Mouse (Mus musculus) embryo, embryonic 11.5 days (tissue): ENCODE data around the gene Vps29.

Source experiments
- DNase-seq: peaks from one replicate; pipeline ENCODE4 v3.0.0-alpha.2; 2012; ENCODE audit warnings: low read depth, low spot score

The Vps29 gene

DNA sequence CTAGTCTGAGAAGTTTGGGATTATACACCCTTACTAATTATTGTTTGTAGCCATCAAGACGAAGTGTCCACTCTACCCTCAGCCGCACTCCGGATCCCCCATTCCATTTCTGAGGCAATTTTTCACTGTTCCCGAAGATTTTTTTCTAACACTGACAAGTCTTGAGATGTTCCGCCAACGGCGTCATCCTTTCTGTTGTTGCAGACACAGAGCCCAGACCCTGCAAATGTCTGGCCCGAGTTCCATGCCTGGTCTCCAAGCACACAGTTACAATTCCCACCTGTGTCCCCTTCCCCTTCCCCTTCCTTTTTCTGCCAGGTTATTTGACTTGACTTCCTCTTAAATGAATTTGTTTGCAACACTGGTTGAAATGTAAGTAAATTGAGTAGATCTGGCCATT lies 45.7 kb downstream of the Vps29 start:
- no peak for DNase-seq

DNA sequence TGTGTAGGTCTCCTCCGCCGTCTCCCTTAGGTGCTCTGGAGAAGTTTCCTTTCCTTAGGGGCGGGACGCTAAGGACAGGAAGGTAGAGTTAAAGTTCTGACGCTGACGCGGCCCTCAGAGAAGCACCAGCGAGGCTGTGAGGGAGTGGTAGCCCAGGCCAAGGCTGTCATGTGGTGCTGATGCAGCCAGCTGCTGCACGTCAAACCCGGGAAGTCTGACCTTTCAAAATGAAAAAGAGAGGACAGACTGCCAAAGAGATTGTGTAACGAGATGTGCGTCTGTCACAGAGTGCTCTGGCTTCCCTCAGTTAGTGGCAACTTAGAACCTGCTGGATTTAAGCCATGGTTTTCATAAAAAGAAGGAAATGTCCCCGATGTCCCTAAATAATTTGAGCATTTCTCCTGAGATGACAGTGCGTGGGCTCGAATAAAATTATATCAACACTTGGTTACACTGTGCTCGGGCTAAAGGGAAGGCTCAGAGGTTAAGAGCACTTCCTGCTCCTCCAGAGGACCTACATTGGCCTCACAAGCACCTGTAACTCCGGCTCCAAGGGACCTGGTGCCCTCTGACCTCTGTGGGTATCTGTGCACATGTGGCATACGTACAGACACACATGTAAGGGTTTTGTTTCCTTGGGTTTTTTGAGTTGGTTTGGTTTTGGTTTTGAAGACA lies 46.6 kb downstream of the Vps29 start:
- no peak for DNase-seq

DNA sequence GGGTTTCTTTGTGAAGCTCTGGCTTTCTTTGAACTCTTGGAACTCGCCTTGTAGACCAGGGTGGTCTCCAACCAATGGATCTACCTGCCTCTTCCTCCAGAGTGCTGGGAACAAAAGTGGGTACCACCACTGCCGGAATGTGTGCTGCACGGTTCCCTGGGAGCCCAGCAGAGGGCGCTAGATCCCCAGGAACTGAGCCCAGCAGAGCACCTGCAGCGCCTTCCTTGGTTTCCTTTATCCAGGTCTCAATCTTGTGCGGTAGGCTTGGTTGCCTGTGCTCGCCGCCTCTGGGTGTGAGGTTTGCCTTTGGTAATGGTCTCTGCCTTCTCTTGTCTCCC lies 47.1 kb downstream of the Vps29 start:
- DNase-seq = peak; percentile 39

DNA sequence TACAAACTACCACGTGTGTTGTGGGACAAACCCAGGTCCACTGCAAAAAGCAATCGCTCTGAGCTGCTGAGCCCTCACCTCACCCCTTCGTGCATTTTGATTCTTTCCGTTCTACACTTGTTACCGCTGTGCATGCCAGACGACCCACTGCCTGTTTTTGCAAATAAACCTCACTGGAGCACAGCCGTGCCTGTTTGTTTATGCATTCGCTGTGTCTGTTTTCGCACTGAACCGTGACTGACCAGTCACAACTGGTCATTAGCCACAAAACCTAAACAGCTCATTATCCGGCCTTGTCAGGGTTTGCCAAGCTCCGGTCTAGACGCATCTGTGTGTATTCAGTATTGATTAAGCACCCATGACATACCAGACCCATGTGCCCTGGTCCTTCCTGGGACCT lies 48.0 kb downstream of the Vps29 start:
- DNase-seq = no peak

DNA sequence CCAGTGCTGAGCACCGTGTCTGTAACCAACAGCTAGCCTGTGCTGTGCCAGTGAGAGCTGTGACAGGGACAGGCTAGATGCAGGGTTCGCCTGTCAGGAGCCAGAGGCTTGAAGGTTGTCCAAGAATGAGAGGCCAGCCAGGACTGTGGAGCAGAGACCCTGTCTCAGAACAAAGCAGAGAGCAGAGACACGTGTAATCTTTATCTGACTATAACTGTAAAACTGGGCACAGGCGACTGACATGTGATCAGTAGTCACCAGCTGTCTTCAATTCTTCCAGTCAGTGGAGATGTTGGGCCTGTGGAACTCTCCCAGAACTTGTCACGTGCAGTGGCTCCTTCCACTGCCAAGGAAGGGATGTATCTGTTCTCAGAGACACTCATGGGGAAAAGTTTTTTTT lies 48.6 kb downstream of the Vps29 start:
- DNase-seq = no peak

DNA sequence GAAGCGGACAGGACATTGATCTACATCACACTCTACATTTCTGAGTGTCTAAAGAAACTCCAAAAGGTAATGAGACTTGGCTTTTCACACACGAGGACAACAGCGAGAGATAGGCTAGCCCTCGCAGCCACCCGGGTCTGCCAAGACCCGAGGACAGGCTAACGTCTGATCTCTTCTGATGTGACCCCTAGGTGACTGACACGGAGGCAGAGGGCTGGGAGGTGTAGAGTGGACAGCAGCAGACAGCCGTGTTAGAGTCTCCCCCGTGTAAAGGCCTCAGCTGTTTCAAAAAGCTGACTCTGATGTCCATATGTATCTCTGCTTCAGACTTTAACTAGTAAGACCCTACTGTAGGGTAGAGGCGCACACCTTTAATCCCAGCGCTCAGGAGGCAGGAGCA lies 49.2 kb downstream of the Vps29 start:
- DNase-seq = no peak

DNA sequence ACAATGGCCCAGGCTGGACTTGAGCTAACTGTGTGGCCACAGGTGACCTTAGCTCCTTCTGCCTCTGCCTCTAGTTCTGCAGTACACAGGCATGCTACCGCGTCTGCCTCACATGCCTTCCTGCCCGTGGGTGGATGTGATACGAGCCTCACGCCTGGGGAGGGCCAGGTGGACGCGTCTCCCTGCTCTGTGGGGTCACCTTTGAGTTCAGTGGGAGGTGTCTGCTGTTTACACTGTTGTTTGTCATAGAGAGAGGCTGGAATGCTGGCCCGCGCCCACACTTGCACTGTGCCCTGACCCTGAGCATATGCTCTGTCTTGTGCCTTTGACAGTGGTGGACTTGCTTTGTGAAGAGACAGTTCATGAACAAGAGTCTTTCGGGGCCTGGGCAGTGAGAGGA lies 51.4 kb downstream of the Vps29 start:
- DNase-seq = no peak

DNA sequence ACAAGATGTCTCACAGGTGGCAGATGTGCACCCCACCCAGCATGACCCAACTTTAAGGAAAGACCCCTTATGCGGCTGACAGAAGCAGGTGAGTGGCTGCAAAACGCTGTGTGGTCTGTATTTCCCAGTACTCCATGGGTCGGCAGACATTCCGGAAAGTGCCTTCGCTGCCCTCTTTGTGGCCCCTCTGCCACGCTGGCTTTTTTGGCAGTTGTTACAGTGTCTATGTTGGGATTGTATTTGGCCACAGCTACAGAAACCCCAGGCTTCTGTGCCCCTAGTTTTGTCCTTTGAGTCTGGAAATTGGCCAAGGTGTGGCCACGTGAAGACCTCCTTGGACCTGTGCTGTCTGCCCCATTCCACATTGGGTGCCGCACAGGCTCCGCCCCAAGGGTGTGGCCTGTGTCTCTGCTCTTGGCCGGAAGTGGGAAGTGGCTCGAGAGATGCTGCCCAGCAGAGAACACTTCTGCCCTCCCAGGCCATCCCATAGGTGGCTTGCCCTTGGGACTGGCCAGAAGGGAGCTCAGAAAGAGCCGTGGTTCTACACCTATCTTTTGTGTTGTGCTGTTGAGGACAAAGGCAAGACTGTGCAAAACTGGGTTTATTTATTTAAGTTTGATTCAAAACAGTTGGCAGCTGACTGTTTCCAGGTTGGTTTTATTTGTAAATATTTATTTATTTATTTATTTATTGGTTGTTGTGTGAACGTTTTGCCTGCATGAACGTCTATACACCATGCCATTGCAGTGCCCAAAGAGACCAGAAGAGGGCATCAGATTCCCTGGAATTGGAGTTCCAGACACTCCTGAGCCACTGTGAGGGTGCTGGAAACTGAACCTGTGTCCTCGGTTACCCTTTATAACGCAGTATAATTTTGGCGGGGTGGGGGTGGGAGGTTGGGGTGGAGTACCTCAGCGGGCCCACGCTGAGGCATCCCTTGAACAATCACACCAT lies 55.8 kb downstream of the Vps29 start:
- no peak for DNase-seq

DNA sequence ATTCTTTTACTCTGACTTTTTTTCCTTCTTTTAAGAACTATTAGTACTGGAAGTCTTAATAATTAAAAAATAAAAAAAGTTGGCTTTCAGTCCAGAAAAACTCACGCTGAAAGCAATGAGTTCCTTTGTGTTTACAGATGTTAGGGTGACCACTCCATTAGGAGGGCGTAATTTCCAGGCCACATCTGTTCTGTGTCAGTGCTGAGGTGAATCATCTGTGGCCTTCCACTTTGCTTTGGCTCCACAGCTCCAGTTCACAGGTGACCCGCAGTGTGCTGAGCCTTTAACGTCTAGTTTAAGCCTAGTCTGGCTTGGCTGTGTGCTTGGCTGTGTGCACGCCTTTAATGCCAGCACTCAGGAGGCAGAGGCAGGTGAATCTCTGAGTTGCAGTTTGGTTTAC lies 57.7 kb downstream of the Vps29 start:
- DNase-seq = no peak

DNA sequence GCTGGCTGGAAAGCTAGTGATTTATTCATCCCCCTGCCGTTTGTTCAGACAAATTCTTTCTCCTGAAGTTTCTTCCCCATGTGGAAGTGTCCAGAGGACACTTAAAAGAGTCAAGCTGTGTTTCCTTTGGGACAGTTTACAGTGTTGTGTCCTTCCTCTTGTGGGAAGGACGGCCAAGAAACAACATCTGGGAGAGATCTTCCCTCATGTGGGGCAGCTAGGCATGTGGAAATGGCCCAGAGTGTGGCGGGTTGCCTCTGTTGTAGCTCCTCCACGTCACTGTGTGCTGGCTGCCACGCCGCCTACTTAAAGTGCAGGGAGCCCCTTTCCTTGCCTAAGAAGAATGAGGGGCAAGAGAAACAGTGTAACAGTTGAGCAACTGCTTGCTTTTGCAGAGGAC lies 58.7 kb downstream of the Vps29 start:
- no peak for DNase-seq

DNA sequence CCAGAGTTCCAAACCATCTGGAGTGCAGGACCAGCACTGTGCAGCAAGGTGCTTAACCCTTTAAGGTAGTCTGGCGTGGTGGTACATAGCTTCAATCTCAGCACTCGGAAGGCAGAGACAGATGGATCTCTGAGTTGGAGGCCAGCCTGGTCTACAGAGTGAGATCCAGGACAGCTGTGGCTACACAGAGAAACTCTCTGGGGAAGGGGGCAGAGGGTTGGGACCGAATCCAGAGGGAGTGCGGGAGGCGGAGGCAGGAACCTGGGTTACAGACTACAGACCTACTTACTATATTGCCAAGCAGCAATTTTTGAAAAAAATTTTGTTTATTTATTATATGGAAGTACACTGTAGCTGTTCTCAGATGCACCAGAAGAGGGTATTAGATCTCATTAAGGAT lies 60.2 kb downstream of the Vps29 start:
- no peak for DNase-seq
